Mouse (Mus musculus): ENCODE data around the gene Myo3b. TPM values are rescaled to one million over a fixed set of nuclear protein-coding genes. Genes with fewer than 3 reads are reported as not detected.
A peak's percentile ranks its signal among the peaks of the same experiment; 100 is the strongest.
"Not testable (repeated sequence)": the region's sequence is repeated elsewhere in the genome, so short reads cannot be mapped to it uniquely, and the experiment has no call there.

Myo3b gene
- total RNA-seq, 2 experiments from 2014 or later, result 0.93 to 1.00 TPM

DNA sequence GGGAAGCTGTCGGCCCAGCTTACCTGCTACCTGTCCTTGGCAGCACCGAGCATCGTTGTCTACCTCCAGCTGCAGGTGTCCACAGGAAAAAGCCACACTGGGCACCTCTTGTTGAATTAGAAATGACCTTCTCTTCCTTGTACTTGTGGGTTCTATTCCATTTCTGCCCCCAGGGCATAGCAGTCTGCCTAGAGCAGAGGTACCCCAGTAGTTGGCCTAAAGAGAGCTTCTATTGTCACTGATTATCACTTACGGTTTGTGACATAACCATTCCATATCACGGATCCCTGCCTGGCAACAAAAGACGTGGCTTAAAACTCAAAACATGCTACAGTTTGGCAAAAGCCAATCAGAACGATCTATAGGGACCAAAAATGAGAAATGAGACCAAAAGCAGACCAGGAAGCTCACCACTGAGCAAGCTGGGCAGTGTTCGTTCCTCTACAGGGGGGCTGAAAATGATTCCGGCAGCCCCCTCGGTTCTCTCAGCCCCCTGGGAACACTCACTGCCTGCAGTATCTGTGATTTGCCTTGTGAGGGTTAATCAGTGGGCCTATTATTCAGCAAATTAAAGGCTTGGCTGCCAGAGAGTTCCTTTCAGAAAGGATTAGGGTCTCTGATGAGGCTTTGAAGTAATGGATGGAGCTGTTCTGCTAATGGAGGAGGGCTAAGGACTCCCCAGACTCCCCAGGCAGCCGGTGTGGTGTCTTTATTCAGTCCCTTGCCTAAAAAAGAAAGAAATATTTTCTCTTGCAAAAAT is 163.1 kb downstream of the Myo3b start:
- no peak for TF ChIP-seq CTCF (conservative IDR thresholded peaks at IDR 0.05)
- H3K27ac ChIP-seq, result no peak overlapping the region

DNA sequence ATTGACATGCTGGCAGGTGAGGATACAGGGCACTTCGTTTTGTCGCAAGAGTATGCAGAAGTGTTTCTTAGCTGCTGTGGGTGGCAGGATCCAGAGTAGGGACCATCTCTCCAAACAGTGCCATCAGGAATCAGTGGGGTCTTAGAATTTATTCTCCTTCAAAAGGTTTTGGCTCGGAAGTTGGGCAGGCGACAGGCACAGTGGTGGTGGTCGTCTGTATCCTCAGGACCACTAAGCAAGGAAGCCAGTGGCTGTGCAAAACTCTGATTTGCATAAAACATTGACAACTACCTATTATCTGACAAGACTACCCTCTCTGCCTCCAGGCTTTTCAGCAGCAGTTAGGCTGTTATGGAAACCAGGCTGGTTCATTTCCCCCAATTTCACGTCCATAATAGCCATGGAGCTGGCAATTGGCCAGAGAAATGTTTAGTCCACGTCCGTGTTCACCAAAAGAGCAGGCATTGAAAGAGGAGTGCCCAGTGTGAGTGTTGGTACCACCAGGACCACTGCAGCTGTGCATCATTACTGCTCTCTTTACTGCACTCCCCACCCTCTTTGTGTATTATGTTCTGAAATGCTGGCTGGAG is 163.7 kb downstream of the Myo3b start:
- Histone ChIP-seq H3K4me3 (no peak overlapping the region), H3K27ac (no peak overlapping the region)
- no peak for DNase-seq (ENCODE audit: low spot score in 2 of 2)
- no peak for TF ChIP-seq CTCF (conservative IDR thresholded peaks at IDR 0.05)

More for the DNA sequence above, 163.1 kb downstream of the Myo3b start:
- no peak overlapping the region for H3K4me3 ChIP-seq
- no peak for DNase-seq (ENCODE audit: low spot score in 2 of 2)

DNA sequence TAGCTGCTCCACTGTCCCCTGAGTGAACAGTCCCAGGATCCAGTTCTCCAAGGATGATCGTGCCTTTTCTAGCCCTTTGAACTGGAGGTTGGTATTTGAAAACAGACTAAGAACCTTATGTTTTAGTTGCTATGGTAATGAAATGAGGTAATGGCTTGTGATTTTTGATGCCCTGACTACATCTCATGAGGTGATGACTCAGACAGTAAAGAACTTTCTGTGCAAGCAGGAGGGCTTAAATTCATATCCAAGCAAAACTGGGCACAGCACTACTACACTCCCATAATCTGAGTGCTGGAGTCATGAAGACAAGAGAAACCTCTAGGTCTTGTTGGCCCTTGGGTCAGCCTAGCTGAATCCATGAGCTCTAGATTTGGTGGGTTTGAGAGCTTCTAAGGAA is 169.5 kb downstream of the Myo3b start:
- H3K27ac ChIP-seq, result no peak overlapping the region
- DNase-seq (ENCODE audit: low spot score in 2 of 2), result no peak
- H3K4me3 ChIP-seq, result no peak overlapping the region
- no peak for TF ChIP-seq CTCF (conservative IDR thresholded peaks at IDR 0.05)

DNA sequence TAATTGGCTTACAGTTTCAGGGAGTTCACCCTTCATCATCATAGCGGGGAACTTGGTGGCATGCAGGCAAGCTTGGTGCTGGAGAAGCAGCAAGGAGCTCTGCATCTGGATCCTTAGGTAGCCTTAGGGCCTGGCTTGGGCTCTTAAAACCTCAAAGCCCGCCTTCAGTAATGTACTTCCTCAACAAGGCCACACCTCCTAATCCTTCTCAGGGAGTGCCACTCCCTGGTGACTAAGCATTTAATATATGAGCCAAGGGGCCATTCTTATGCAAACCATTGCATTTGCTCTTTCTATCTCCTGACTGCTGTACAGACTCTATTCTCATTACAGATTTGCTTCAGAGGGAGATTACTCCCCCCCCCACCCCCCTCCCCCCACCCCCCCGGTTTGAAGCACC is 170.9 kb downstream of the Myo3b start:
- no peak for TF ChIP-seq CTCF (conservative IDR thresholded peaks at IDR 0.05)
- no peak overlapping the region for H3K4me3 ChIP-seq
- no peak for DNase-seq (ENCODE audit: low spot score in 2 of 2)
- no peak overlapping the region for H3K27ac ChIP-seq

DNA sequence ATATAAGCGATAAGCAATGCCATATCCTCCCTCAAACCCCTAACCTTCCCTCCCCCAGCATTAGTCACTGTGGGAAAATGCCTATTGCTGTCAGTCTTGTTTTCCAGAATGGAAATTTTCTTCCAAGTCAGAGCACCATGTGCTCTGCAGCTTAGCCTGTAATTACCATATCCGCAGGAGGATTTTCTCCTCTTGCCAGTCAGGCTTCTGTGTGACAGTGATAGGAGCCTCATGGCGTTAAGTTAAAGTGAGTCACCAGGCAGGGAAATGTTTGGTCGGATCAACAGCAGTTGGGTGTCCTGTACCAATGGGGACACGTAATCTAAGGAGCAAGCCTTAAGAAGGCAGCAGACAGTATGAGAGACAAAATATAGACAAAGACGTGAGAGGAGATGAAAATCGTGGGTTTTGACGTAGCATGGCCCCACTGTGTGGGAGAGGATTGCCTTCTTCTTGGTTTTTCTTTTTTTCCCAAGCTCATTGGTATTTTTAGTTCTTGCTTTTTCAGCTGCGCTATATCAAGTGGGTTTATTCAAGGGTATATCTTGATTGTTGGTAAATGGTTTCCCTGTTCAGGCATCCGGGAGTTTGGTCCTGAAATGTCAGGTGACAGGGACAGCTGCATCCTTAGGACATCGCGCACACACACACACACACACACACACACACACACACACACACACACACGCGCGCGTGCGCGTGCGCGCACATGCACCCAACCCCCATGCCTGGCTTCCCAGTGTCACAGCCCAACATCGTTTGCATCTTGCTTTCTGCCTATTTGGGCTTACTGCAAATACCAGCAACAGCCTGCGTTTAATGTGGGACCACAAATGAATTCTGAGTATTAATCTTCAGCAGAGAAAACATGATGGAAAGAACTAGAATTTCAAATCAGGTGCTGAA is 171.8 kb downstream of the Myo3b start:
- peak in 1 of 2 experiments; percentile 73 for DNase-seq (ENCODE audit: low spot score in 2 of 2)
- peak overlapping the region; percentile 79 for H3K27ac ChIP-seq
- H3K4me3 ChIP-seq, result no peak overlapping the region
- no peak for TF ChIP-seq CTCF (conservative IDR thresholded peaks at IDR 0.05)

DNA sequence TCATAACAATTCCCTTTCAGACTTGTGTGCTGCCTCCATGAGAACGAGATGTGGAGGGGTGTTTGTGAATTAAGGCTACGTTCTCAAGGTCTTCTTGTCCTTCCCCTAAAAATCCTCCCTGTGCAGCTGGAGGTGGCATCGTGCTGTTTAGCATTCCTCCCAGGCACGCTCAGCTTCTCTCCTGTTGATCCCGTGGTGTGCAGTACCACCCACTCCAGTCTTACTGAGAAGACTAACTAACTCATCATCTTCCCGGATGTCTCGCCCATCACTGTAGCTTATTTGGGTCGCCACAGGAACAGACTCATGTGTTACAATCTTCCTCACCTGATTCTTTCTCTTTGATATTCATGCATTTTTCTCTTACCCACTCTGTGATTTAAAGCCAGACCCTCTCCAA is 175.5 kb downstream of the Myo3b start:
- Histone ChIP-seq H3K27ac (peak overlapping the region; percentile 8; the same call in 1 of the 2 replicates), H3K4me3 (no peak overlapping the region)
- peak in 1 of 2 experiments; percentile 29 for DNase-seq (ENCODE audit: low spot score in 2 of 2)
- TF ChIP-seq CTCF (conservative IDR thresholded peaks at IDR 0.05), result no peak

DNA sequence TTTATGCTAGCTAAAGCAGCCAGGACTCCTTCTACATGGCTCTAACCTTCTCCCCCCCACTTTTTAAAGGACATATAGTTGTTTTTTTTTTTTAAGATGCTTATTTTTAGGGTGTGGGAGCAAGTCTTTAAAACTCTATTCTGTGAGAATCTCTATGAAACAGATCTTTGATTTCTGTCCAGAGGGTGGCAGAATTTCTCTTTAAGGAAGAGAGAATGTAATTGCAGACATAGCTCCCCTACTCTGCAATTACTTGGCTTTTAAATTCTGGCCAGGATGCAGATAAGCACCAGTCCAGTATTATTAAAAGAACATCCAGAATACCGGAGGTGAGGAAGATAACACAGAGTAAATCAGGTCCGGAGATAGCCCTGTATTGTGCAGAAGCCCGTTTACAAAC is 178.9 kb downstream of the Myo3b start:
- no peak overlapping the region for H3K27ac ChIP-seq
- DNase-seq (ENCODE audit: low spot score in 2 of 2), result no peak

DNA sequence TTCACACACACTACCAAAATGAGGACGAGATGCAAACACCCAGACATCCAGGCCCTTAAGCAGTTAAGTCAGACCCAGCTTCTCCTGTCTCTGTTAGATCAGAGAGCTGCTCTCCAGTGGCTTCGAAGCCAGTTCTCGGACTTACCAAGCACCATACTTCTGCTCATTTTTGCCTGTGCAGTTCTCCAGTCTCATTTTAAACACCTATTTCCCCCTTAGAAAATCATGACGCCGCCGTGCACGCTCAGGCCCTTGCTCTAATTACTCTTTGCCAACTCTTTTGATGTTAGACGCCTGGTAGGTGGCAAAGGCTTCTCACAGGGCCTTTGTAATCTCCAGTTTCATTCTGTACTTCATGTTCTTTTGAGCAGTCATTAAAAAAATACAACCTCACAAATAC is 179.5 kb downstream of the Myo3b start:
- Histone ChIP-seq H3K4me3 (no peak overlapping the region), H3K27ac (no peak overlapping the region)
- DNase-seq (ENCODE audit: low spot score in 2 of 2), result no peak
- no peak for TF ChIP-seq CTCF (conservative IDR thresholded peaks at IDR 0.05)

More for the DNA sequence above, 178.9 kb downstream of the Myo3b start:
- no peak overlapping the region for H3K4me3 ChIP-seq
- TF ChIP-seq CTCF (conservative IDR thresholded peaks at IDR 0.05), result peak; percentile 64

DNA sequence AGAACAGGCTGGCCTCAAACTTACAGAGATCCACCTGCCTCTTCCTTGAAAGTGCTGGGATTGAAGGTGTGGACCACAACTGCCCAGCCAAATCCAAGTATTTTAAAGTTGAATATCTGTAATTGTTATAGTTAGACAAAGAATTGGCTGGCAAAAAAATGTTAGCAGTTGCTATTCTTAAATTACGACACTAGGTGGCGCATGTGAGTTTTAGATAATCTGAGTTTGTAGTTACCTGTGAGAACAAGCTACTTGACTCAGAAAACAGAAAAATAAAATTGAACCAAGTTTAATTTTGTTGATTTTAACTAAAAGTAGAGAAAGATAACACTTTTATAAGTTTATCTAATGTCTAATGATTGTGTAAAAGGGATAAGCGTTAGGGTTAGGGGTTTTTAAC is 187.8 kb downstream of the Myo3b start:
- DNase-seq (ENCODE audit: low spot score in 2 of 2), result peak in 1 of 2 experiments; percentile 30
- peak; percentile 94 for TF ChIP-seq CTCF (conservative IDR thresholded peaks at IDR 0.05)
- H3K4me3 ChIP-seq, result no peak overlapping the region
- no peak overlapping the region for H3K27ac ChIP-seq

DNA sequence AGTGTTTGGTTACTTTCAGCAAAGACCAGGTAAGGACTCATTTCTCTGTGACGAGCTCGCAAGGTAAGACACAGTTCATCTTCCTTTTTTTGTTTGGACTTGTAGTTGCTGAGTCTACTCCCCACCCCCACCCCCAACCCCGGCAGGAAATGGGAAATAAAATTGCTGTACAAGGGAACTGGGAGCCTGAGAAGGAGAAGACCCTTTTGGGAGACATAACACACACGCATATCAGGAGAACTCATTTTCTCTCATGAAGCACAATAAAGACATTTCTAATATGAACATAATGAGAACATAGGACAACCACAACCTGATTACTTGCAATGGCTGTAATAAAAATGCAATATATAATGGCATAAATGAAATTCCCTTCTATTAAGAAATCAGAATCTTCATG is 195.5 kb downstream of the Myo3b start:
- H3K4me3 ChIP-seq, H3K27ac ChIP-seq: not testable (repeated sequence)

DNA sequence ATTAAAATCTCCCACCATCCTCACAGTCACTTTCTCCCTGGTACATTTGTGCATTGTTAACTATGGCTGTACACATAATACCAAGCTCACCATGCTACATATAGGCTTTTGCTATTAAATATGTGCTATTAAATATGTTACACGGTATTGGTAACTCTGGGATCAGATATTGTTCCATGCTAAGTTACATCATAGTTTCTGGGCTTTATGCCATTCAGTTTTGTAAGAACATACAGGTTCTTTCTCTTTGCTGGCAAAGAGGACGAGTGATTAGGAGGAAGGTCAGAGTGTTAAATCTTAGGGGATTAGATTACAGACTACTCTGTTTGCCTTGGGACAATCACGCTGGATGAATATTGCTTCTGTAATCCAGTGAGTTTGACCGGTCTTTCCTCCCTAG is 207.1 kb downstream of the Myo3b start:
- Histone ChIP-seq H3K27ac (no peak overlapping the region), H3K4me3 (no peak overlapping the region)
- no peak for TF ChIP-seq CTCF (conservative IDR thresholded peaks at IDR 0.05)
- no peak for DNase-seq (ENCODE audit: low spot score in 2 of 2)

More for the DNA sequence above, 195.5 kb downstream of the Myo3b start:
- not testable (repeated sequence) for DNase-seq (ENCODE audit: low spot score in 2 of 2)

DNA sequence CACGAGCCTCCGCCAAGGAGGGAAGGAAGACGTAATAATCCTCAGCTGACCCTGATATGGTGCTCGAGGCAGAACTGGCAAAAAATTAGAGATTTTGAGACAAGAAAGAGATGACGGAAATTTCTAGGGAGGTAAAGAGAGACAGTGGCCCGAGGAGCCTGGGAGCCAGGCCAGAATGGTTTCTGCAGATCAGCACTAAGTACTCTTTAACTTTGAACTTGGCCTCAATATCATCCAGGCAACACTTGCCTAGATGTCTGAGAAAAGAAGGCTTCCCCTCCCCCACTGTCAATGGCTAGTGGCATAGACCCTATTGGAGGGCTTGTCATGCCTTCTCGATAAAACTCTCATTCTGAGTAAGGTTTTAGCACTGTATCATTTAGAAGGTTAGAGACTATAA is 209.7 kb downstream of the Myo3b start:
- no peak for TF ChIP-seq CTCF (conservative IDR thresholded peaks at IDR 0.05)
- no peak for DNase-seq (ENCODE audit: low spot score in 2 of 2)
- no peak overlapping the region for H3K4me3 ChIP-seq
- H3K27ac ChIP-seq, result no peak overlapping the region

DNA sequence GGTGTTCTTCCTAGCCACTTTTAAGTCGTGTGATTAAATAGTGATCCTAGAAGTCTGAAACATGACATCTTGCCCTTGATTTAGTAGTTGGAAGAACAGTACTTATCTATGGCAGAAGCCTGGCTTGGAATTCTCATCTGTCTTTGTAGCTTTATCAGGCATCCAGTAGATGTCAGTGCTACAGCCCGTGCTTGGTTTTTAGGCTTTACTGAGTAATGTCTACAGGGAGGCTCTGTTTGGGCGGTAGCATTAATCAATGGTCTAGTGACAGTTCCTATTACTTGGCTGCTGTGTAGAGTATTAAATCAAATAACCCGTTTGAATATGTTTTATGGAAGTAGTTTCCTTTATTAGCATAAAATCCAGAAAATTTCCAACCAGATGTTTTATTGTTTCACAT is 210.9 kb downstream of the Myo3b start:
- Histone ChIP-seq H3K27ac (no peak overlapping the region), H3K4me3 (no peak overlapping the region)
- TF ChIP-seq CTCF (conservative IDR thresholded peaks at IDR 0.05), result peak; percentile 67
- DNase-seq (ENCODE audit: low spot score in 2 of 2), result no peak
